Mouse (Mus musculus): ENCODE results near the gene Fcgrt. TPM values are rescaled to one million over a fixed set of nuclear protein-coding genes. Genes with fewer than 3 reads are reported as not detected.

Gene Fcgrt
- polyA plus RNA-seq, 1 experiment from 2014 or later = 43.6 TPM

MicroRNA genes within 50 kb of the gene (microRNA counts, 519-probe panel; counts per million panel counts)
- microRNA mmu-miR-150 = 2,730 counts per million, percentile 53 among the panel's probes with 10 or more counts

Small RNAs within 50 kb of the gene (microRNA-seq; reads per million reads assigned to microRNA genes)
- gene Mir150 (27.1 reads per million, percentile 40 among the genes with 10 or more reads in this experiment), gene Mir5121 (56.3 reads per million, percentile 47 among the genes with 10 or more reads in this experiment)

Other genes starting within 250 kb of the Fcgrt start
- 23.8 and 28.9 TPM in 2 replicates for gene Pnkp, start 246.7 kb downstream of the Fcgrt start, polyA plus RNA-seq (2015; fragmentation: Nextera tagmentation; extraction: Ambion mirVana)
- gene Ptov1, start 234.1 kb downstream of the Fcgrt start, polyA plus RNA-seq (2015; fragmentation: Nextera tagmentation; extraction: Ambion mirVana) = 54.1 and 59.1 TPM in 2 replicates
- 46.8 and 56.2 TPM in 2 replicates for gene Med25, start 211.1 kb downstream of the Fcgrt start, polyA plus RNA-seq (2015; fragmentation: Nextera tagmentation; extraction: Ambion mirVana)
- gene Fuz, start 207.8 kb downstream of the Fcgrt start, polyA plus RNA-seq (2015; fragmentation: Nextera tagmentation; extraction: Ambion mirVana) = 6.7 and 6.9 TPM in 2 replicates
- 69.1 and 70.9 TPM in 2 replicates for gene Ap2a1, start 174.4 kb downstream of the Fcgrt start, polyA plus RNA-seq (2015; fragmentation: Nextera tagmentation; extraction: Ambion mirVana)
- gene Tsks, start 160.6 kb downstream of the Fcgrt start, polyA plus RNA-seq (2015; fragmentation: Nextera tagmentation; extraction: Ambion mirVana) = 0.08 TPM in 1 of 2 replicates, not detected in the other
- gene Cpt1c, start 129.0 kb downstream of the Fcgrt start, polyA plus RNA-seq (2015; fragmentation: Nextera tagmentation; extraction: Ambion mirVana) = 1.5 and 1.6 TPM in 2 replicates
- gene Prmt1, start 117.3 kb downstream of the Fcgrt start, polyA plus RNA-seq (2015; fragmentation: Nextera tagmentation; extraction: Ambion mirVana) = 111 and 114 TPM in 2 replicates
- 39.4 and 47.2 TPM in 2 replicates for gene Irf3, start 106.2 kb downstream of the Fcgrt start, polyA plus RNA-seq (2015; fragmentation: Nextera tagmentation; extraction: Ambion mirVana)
- gene Bcl2l12, start 105.1 kb downstream of the Fcgrt start, polyA plus RNA-seq (2015; fragmentation: Nextera tagmentation; extraction: Ambion mirVana) = 12.3 and 13.7 TPM in 2 replicates
- 10.4 and 11.9 TPM in 2 replicates for gene Scaf1, start 87.5 kb downstream of the Fcgrt start, polyA plus RNA-seq (2015; fragmentation: Nextera tagmentation; extraction: Ambion mirVana)
- 20.8 and 23.6 TPM in 2 replicates for gene Rras, start 85.9 kb downstream of the Fcgrt start, polyA plus RNA-seq (2015; fragmentation: Nextera tagmentation; extraction: Ambion mirVana)
- 2.1 and 2.3 TPM in 2 replicates for gene Prr12, start 51.0 kb downstream of the Fcgrt start, polyA plus RNA-seq (2015; fragmentation: Nextera tagmentation; extraction: Ambion mirVana)
- 25.9 and 27.4 TPM in 2 replicates for gene Nosip, start 41.4 kb downstream of the Fcgrt start, polyA plus RNA-seq (2015; fragmentation: Nextera tagmentation; extraction: Ambion mirVana)
- gene Prrg2, start 41.2 kb downstream of the Fcgrt start, polyA plus RNA-seq (2015; fragmentation: Nextera tagmentation; extraction: Ambion mirVana) = 8.5 and 9.0 TPM in 2 replicates
- gene Rcn3, start 11.6 kb downstream of the Fcgrt start, polyA plus RNA-seq (2015; fragmentation: Nextera tagmentation; extraction: Ambion mirVana) = 26.3 and 26.6 TPM in 2 replicates
- 673 and 768 TPM in 2 replicates for gene Rps11, start 20.6 kb upstream of the Fcgrt start, polyA plus RNA-seq (2015; fragmentation: Nextera tagmentation; extraction: Ambion mirVana)
- gene Rpl13a, start 24.9 kb upstream of the Fcgrt start, polyA plus RNA-seq (2015; fragmentation: Nextera tagmentation; extraction: Ambion mirVana) = 534 and 633 TPM in 2 replicates
- 0.10 TPM in 1 of 2 replicates, not detected in the other for gene Gm45713, start 32.4 kb upstream of the Fcgrt start, polyA plus RNA-seq (2015; fragmentation: Nextera tagmentation; extraction: Ambion mirVana)
- 3.4 and 3.7 TPM in 2 replicates for gene Flt3l, start 32.6 kb upstream of the Fcgrt start, polyA plus RNA-seq (2015; fragmentation: Nextera tagmentation; extraction: Ambion mirVana)
- gene Pih1d1, start 50.5 kb upstream of the Fcgrt start, polyA plus RNA-seq (2015; fragmentation: Nextera tagmentation; extraction: Ambion mirVana) = 42.2 and 46.8 TPM in 2 replicates
- gene Aldh16a1, start 50.7 kb upstream of the Fcgrt start, polyA plus RNA-seq (2015; fragmentation: Nextera tagmentation; extraction: Ambion mirVana) = 31.4 and 32.6 TPM in 2 replicates
- gene Slc17a7, start 60.1 kb upstream of the Fcgrt start, polyA plus RNA-seq (2015; fragmentation: Nextera tagmentation; extraction: Ambion mirVana) = not detected in 2 replicates
- gene Gfy, start 75.7 kb upstream of the Fcgrt start, polyA plus RNA-seq (2015; fragmentation: Nextera tagmentation; extraction: Ambion mirVana) = not detected in 2 replicates
- not detected in 2 replicates for gene Pth2, start 77.1 kb upstream of the Fcgrt start, polyA plus RNA-seq (2015; fragmentation: Nextera tagmentation; extraction: Ambion mirVana)
- 0.07 and 0.13 TPM in 2 replicates for gene Ccdc155, start 101.0 kb upstream of the Fcgrt start, polyA plus RNA-seq (2015; fragmentation: Nextera tagmentation; extraction: Ambion mirVana)
- 2.0 and 2.4 TPM in 2 replicates for gene Dkkl1, start 108.3 kb upstream of the Fcgrt start, polyA plus RNA-seq (2015; fragmentation: Nextera tagmentation; extraction: Ambion mirVana)
- gene Tead2, start 111.9 kb upstream of the Fcgrt start, polyA plus RNA-seq (2015; fragmentation: Nextera tagmentation; extraction: Ambion mirVana) = 6.6 and 7.0 TPM in 2 replicates
- 15.1 and 16.7 TPM in 2 replicates for gene Cd37, start 135.3 kb upstream of the Fcgrt start, polyA plus RNA-seq (2015; fragmentation: Nextera tagmentation; extraction: Ambion mirVana)
- gene Slc6a16, start 137.2 kb upstream of the Fcgrt start, polyA plus RNA-seq (2015; fragmentation: Nextera tagmentation; extraction: Ambion mirVana) = not detected in 2 replicates
- not detected in 2 replicates for gene Slc6a21, start 173.7 kb upstream of the Fcgrt start, polyA plus RNA-seq (2015; fragmentation: Nextera tagmentation; extraction: Ambion mirVana)
- gene Trpm4, start 229.9 kb upstream of the Fcgrt start, polyA plus RNA-seq (2015; fragmentation: Nextera tagmentation; extraction: Ambion mirVana) = 1.3 and 1.5 TPM in 2 replicates
- gene Hrc, start 231.4 kb upstream of the Fcgrt start, polyA plus RNA-seq (2015; fragmentation: Nextera tagmentation; extraction: Ambion mirVana) = 0.31 and 0.54 TPM in 2 replicates

All from liver, embryonic 15.5 days (tissue).